Mouse (Mus musculus) cerebellum, adult 11-12 months (tissue): ENCODE measurements at regions not wholly inside any gene's neighbourhood (a gene's known extent, or its start where the extent isn't known, plus 50 kb on each side); places are given as distances from the start of the nearest gene placed in this dataset.

Source experiments
- DNase-seq: peaks from one replicate; pipeline ENCODE4 v3.0.0; 2022

GRCm38 (mm10) chr3:37962043-37962810, 237.9 kb upstream of the Gm5148 start:
- DNase-seq: no peak

- DNase-seq: no peak
Measured at GRCm38 (mm10) chr3:37958361-37958978, 234.2 kb upstream of the Gm5148 start.

- DNase-seq: no peak
Measured at GRCm38 (mm10) chr3:37956543-37956942, 232.3 kb upstream of the Gm5148 start.

- DNase-seq: peak; percentile 14
Measured at GRCm38 (mm10) chr3:37952891-37953290, 228.6 kb upstream of the Gm5148 start.

- DNase-seq: no peak
Measured at GRCm38 (mm10) chr3:37952251-37952650, 228.0 kb upstream of the Gm5148 start.

- no peak for DNase-seq
Measured at GRCm38 (mm10) chr3:37943661-37944060, 219.4 kb upstream of the Gm5148 start.

- DNase-seq: no peak
Measured at GRCm38 (mm10) chr3:37940016-37940415, 215.7 kb upstream of the Gm5148 start.

GRCm38 (mm10) chr3:37938870-37939269, 214.6 kb upstream of the Gm5148 start:
- no peak for DNase-seq

GRCm38 (mm10) chr3:37938284-37938596, 213.9 kb upstream of the Gm5148 start:
- DNase-seq: no peak

GRCm38 (mm10) chr3:37937381-37938283, 213.3 kb upstream of the Gm5148 start:
- DNase-seq: no peak

GRCm38 (mm10) chr3:37936251-37936931, 212.1 kb upstream of the Gm5148 start:
- no peak for DNase-seq

- no peak for DNase-seq
Measured at GRCm38 (mm10) chr3:37934905-37935708, 210.8 kb upstream of the Gm5148 start.

GRCm38 (mm10) chr3:37934236-37934635, 209.9 kb upstream of the Gm5148 start:
- no peak for DNase-seq

- no peak for DNase-seq
Measured at GRCm38 (mm10) chr3:37928731-37929130, 204.4 kb upstream of the Gm5148 start.

- no peak for DNase-seq
Measured at GRCm38 (mm10) chr3:37919450-37920156, 195.3 kb upstream of the Gm5148 start.

- DNase-seq: no peak
Measured at GRCm38 (mm10) chr3:37916786-37917479, 192.6 kb upstream of the Gm5148 start.

- no peak for DNase-seq
Measured at GRCm38 (mm10) chr3:37916281-37916680, 192.0 kb upstream of the Gm5148 start.

- no peak for DNase-seq
Measured at GRCm38 (mm10) chr3:37915673-37916072, 191.4 kb upstream of the Gm5148 start.

- no peak for DNase-seq
Measured at GRCm38 (mm10) chr3:37914136-37914535, 189.8 kb upstream of the Gm5148 start.

GRCm38 (mm10) chr3:37909821-37910220, 185.5 kb upstream of the Gm5148 start:
- DNase-seq: no peak

- no peak for DNase-seq
Measured at GRCm38 (mm10) chr3:37909008-37909407, 184.7 kb upstream of the Gm5148 start.
